Mouse (Mus musculus) testis, adult 2 months (tissue): ENCODE measurements around the gene Ltbp1.

Experiments used
- CTCF ChIP-seq: fragments of 200-500 bp; IDR thresholded peaks from 2 replicates; pipeline ENCODE4 v1.5.1; 2012; ENCODE audit warnings: low read depth, mild to moderate bottlenecking, inconsistent platforms, low read length, moderate library complexity; ENCODE audit not compliant: control insufficient read depth, insufficient read depth, insufficient replicate concordance
- POLR2A ChIP-seq: fragments of 200-500 bp; IDR thresholded peaks from 2 replicates; pipeline ENCODE4 v1.6.1; 2012; ENCODE audit warnings: low read depth, mild to moderate bottlenecking, inconsistent platforms, low read length, moderate library complexity; ENCODE audit not compliant: control insufficient read depth

DNA sequence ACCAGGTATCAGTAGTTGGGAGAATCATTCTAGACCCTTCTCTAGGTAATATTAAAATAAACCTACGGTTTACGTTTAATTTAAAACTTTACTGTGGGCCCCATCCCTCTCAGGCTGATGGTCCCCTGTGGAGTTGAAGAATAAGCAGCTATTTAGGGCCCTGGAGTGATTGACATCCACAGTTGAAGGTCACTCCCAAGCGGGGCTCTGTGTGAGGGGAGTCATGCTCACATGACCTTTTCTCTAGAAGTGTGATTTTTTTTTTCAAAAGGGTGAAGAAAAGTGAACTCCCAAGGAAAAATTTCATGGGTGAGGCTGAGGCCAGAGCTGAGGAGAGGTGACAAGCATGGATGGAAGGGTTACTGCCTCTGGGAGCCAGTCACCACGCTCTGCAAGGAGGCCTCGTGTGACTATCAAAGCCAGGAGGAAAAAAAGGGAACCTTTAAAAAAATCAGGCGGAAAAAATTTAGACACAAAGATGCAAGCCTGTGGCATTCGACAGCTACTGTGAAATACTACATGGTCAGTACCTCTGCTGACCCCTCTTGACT, 38.0 kb upstream of the Ltbp1 start:
- TF ChIP-seq CTCF = no peak
- TF ChIP-seq POLR2A = no peak
